Mouse (Mus musculus) mesoderm, embryonic 11.5 days (tissue): ENCODE data around the gene Dlg4.

Experiments used
- DNase-seq: peaks from one replicate; pipeline ENCODE4 v3.0.0-alpha.2; 2012; ENCODE audit warnings: low read depth, low spot score

The Dlg4 gene

GRCm38 (mm10) chr11:70016669-70017068 lies at the start of gene Dlg4:
Gene Dlg4 (plus strand): TSS chr11:70016942.
- DNase-seq: no peak

GRCm38 (mm10) chr11:69968793-69969192 lies 47.9 kb upstream of the Dlg4 start:
- DNase-seq: no peak

DNA sequence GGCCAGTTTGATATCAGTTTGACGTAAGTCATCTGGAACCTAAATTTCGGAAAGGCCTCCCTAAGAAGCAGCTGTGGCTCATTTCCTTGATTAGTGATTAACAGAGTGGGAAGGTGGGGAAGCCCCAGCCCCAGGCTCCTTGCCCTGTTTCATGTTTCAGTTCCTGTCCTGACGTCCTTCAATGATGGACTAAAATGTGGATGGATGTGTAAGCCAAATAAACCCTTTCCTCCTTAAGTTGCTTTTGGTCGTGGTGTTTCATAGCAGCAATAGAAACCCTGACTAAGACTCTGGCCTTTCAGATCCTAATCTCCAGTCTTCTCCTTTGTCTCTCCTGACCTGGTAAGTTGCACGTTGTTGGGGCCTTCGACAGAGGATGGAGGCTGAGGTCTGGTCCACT lies 46.5 kb upstream of the Dlg4 start:
- no peak for DNase-seq

- no peak for DNase-seq
Measured at GRCm38 (mm10) chr11:69970775-69971174, 46.0 kb upstream of the Dlg4 start.

DNA sequence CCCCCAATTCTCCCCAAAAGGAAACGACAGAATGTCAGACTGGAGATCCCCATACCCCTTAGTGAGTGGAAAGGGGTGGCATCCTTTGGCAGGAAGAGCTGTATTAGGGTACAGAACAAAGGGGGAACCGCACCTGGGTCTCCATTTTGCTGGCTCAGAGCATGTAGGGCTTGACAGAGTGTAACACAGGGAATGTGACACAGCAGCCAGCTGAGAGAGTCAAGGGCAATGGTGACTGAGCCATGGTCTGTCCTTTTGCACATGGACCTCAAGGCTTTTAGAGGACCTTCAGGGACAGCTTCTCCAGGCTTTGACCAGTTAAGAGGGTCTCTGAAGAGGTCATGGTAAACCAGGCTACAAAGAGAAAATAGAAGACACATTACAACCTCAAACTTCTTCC lies 41.8 kb upstream of the Dlg4 start:
- DNase-seq: no peak

- DNase-seq: no peak
Measured at GRCm38 (mm10) chr11:69976271-69976670, 40.5 kb upstream of the Dlg4 start.

DNA sequence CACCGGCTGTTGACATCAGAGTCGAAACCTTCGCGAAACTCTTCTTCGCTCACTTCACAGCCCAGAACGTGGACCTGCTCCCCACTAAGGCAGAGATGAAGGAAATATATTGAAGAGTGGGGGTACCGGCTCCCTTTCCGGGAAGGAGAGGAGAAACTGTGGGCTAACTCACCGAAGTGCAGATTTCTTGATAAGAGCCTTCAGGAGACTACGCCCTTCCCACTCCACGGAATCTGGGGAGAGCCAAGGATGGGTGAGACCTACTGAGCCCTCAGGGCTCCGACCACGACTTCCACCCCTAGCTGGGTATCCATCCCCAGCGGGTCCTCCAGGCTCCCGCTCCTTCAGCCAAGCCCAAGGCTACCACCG lies 36.9 kb upstream of the Dlg4 start:
- no peak for DNase-seq

GRCm38 (mm10) chr11:69980196-69981140 lies 36.3 kb upstream of the Dlg4 start:
- peak; percentile 99 for DNase-seq

DNA sequence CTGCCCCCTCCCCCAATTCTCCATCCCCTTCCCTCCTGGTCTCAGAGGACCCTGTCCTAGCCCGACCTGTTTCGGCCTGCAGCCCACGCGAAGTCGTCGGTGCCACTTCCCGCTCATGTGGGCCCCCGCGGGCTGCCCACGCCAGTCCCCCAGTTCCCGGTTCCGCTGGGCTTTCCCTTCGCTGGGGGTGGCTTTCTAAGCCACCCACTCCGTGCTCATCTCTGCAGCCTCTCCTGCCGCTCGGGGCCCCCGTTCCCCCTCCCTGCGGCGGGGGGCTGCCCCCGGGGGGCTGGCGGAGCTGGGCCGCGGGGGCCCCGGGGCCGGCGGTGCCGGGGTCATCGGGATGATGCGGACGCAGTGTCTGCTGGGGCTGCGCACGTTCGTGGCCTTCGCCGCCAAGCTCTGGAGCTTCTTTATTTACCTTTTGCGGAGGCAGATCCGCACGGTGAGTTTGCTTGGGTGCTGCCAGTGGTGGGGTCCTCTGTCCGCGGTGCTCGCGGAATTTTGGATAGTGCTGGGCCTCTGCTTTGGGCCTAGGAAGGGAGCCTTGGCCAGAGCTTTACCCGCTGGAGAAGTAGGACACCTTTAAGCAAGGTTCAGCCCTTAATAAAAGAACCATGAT lies 35.5 kb upstream of the Dlg4 start, which contains the start of gene Ctdnep1:
Gene Ctdnep1 (plus strand): TSS at position 16 of the 622 bp plus-strand sequence.
- DNase-seq: no peak

- no peak for DNase-seq
Measured at GRCm38 (mm10) chr11:69982225-69982624, 34.5 kb upstream of the Dlg4 start, which contains the start of gene Elp5. Gene Elp5 (minus strand): TSS chr11:69982517.

DNA sequence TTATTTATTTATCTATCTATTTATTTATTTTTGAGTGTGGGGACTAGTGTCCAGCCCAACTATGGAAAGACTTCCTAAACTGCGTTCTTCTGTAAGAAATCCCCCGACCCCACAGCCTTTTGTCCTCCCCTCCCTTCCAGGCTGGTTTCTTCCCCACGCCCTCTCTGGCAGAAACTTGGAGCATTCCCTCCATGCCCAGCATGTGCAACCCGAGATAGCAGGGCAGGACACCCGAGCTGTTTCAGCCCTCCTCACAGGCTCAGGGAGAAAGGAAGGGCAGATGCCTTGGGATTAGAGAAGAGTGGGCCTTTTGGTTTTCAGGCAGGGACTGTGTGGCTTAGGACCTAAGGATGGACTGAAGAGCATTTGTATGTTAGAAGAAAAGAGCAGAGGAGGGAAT lies 33.9 kb upstream of the Dlg4 start:
- no peak for DNase-seq

DNA sequence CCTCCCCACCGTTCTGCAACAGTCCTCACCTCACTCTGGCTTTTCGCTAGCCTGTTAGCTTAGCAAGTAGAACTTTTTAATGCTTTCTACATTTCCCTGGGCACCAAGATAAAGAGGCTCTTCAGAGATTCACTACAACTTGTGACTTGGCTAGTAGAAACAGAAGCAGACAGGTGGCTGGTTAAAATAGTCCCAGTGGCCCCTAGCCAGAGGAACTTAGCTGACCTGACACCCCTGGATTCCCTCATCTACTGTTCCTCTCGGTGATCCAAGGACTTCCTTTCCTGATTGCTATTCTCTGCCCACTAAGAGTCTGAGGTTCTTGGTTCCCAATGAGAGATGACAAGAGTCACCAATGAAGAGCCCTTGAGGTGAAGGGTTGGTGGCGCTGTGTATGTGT lies 33.4 kb upstream of the Dlg4 start:
- DNase-seq: no peak

DNA sequence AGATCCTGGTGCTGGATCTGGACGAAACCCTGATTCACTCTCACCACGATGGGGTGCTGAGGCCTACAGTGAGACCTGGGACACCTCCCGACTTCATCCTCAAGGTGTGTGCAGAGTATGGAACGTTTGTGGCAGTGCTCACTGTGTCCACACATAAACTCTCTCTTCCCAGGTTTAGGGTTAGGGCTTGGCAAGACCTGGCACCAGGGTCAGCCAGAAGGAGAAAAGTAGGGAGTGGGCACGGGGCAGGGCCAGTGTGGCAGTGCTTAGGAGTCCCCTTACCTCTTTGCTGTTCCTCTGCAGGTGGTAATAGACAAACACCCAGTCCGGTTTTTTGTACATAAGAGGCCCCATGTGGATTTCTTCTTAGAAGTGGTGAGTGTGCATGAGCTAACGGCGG lies 32.3 kb upstream of the Dlg4 start:
- no peak for DNase-seq

GRCm38 (mm10) chr11:69989949-69990348 lies 26.8 kb upstream of the Dlg4 start:
- DNase-seq: no peak

- peak; percentile 97 for DNase-seq
Measured at GRCm38 (mm10) chr11:69990850-69991691, 25.7 kb upstream of the Dlg4 start, which contains the start of gene Gabarap. Gene Gabarap (plus strand): TSS chr11:69991143.

DNA sequence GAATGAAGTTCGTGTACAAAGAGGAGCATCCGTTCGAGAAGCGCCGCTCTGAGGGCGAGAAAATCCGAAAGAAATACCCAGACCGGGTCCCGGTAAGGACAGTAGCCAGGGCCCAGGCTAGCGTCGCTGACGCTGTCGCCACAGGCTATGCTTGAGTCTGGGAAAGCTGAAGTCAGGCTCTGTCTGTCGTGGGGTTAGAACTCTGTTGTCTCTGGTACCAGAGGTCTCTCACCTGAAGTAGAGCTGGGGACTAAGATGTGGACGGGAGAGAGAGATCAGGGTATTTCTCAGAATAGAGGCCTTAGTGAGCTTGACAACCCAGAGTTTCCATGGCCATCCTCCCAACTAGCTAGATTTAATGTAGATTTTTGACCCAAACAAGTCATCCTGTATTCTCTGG lies 25.0 kb upstream of the Dlg4 start:
- DNase-seq: no peak

DNA sequence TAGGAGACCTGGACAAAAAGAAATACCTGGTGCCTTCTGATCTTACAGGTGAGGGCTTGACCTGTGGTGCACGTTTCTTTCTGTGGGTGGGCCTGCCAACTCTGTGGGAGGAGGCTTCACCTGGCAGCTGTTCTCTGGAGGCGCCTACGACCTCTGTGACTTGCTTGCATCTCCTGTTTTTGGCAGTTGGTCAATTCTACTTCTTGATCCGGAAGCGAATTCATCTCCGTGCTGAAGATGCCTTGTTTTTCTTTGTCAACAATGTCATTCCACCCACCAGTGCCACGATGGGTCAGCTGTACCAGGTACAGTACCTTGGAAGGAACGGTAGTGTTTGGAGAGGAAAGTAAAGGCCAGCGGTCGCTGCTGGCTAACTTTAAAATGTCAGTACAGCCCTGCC lies 24.3 kb upstream of the Dlg4 start:
- no peak for DNase-seq

GRCm38 (mm10) chr11:69992932-69993331 lies 23.8 kb upstream of the Dlg4 start:
- no peak for DNase-seq

GRCm38 (mm10) chr11:69994401-69995090 lies 22.2 kb upstream of the Dlg4 start:
- DNase-seq: no peak

DNA sequence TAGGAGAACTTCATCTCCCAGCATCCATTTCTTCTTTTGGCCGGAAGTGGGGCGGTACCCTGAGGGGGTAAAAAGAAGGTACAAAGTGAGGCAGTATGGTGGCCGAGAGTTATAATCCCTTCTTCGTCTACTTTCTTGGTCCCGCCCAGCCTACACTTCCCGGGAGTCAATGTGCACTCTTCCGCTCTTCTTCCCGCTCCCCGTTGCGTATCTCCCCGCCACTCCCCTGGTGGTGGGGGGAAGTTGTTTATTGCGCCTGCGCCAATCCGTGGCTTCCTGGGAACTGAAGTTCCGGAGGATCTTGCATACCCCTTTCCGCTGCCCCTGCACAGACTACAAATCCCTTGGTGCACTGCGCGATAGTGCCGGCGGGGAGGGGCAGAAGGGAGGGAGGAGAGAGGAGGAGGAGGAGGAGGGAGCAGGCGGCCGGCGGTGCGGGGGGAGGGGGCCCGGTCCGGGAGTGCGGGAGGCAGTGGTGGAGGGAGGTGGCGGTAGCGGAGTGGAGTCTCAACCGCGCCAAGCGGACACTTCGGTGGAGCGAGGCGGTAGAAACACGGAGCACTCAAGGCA lies 21.3 kb upstream of the Dlg4 start, which contains the start of gene Phf23:
Gene Phf23 (plus strand): TSS at position 387 of the 570 bp plus-strand sequence.
- DNase-seq: peak; percentile 99
